Mouse (Mus musculus) myocyte (in vitro differentiated cells): Measurements from ENCODE around the gene Frmpd1.

Experiments
- E2F4 ChIP-seq: IDR thresholded peaks from one replicate; pipeline ENCODE4 v1.6.1; 2011; ENCODE audit warnings: mild to moderate bottlenecking, control low read depth, moderate library complexity; ENCODE audit not compliant: insufficient read depth
- MAX ChIP-seq: IDR thresholded peaks from one replicate; pipeline ENCODE4 v1.6.1; 2011; ENCODE audit warnings: low read depth, mild to moderate bottlenecking, control low read depth
- MYOG ChIP-seq, 3 experiments: IDR thresholded peaks; one replicate each; pipeline ENCODE4 v1.6.1; 2011; ENCODE audit warnings: control low read depth in 2 of 3, low read depth in 2 of 3, mild to moderate bottlenecking in 2 of 3; ENCODE audit not compliant: insufficient read length in 2 of 3, control insufficient read depth in 1 of 3, insufficient read depth in 1 of 3
- POLR2A ChIP-seq: IDR thresholded peaks from one replicate; pipeline ENCODE4 v1.6.1; 2011; ENCODE audit warnings: low read depth, mild to moderate bottlenecking, control low read depth, moderate library complexity; ENCODE audit not compliant: insufficient read length
- USF1 ChIP-seq: IDR thresholded peaks from one replicate; pipeline ENCODE4 v1.6.1; 2011; ENCODE audit warnings: low read depth, mild to moderate bottlenecking, control low read depth, moderate library complexity

DNA sequence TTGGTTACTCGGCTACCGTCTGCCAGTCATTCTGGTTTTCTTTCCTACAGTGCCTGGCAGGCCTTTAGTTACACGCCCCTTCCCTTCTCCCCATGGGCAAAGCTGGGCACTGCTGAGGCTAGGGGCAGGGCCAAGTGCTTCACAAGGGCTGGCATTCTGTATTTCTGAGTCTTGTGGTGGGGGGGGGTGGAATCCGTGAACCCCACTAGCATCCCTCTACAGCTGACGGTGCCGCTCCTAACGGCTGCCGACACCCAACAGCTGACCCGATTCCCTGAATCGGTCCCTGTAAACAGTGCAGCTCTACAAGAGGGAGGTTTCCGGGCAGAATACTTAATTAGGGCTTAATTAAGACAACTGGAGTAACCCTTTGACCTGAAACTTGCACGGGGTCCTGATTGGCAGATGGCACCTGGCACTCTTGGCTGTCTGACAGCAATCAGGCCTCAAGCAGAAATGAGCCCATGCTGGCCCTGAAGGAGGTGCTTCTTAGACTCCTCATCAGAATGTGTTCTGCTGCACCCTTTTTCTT is 24.2 kb downstream of the Frmpd1 start:
- TF ChIP-seq MAX = no peak
- peak; percentile 78 to 95 (median 85) for TF ChIP-seq MYOG (IDR thresholded peaks at IDR 0.05; ENCODE audit: control insufficient read depth in 1 of 3, insufficient read depth in 1 of 3, insufficient read length in 2 of 3, low read depth in 2 of 3)
- TF ChIP-seq POLR2A = no peak
- TF ChIP-seq USF1 = no peak
- no peak for TF ChIP-seq E2F4
